Mouse (Mus musculus) neural tube, embryonic 11.5 days (tissue): ENCODE results near the gene Pax1. TPM values are rescaled to one million over a fixed set of nuclear protein-coding genes. Genes with fewer than 3 reads are reported as not detected.
A peak's percentile ranks its signal among the peaks of the same experiment; 100 is the strongest.

ENCODE experiments used
- ATAC-seq: fragments of 200-750 bp; cut with Nextera tagmentation; 2 replicates; pipeline ENCODE4 v1.8.0; 2017; ENCODE audit warnings: moderate number of reproducible peaks, mild to moderate bottlenecking, moderate TSS enrichment, moderate library complexity; ENCODE audit not compliant: insufficient read depth, low FRiP score, low TSS enrichment
- DNase-seq: peaks from one replicate; pipeline ENCODE4 v3.0.0-alpha.2; 2015; ENCODE audit warnings: low spot score
- H3K27ac ChIP-seq: fragments of 300-500 bp; sonication (generic); 2 replicates; pipeline ENCODE4 v1.5.1; 2014; ENCODE audit warnings: low read depth, mild to moderate bottlenecking, low read length
- H3K27me3 ChIP-seq: fragments of 300-500 bp; sonication (generic); 2 replicates; pipeline ENCODE4 v1.6.1; 2014; ENCODE audit warnings: mild to moderate bottlenecking, low read length, mixed read lengths; ENCODE audit not compliant: control insufficient read depth, insufficient read depth
- H3K36me3 ChIP-seq: fragments of 300-500 bp; sonication (generic); 2 replicates; pipeline ENCODE4 v1.6.1; 2014; ENCODE audit warnings: mild to moderate bottlenecking, low read length, moderate library complexity, mixed read lengths; ENCODE audit not compliant: control insufficient read depth, insufficient read depth
- H3K4me1 ChIP-seq: fragments of 300-500 bp; sonication (generic); 2 replicates; pipeline ENCODE4 v1.6.1; 2014; ENCODE audit warnings: low read length, mixed read lengths; ENCODE audit not compliant: control insufficient read depth, insufficient read depth
- H3K4me2 ChIP-seq: fragments of 300-500 bp; sonication (generic); 2 replicates; pipeline ENCODE4 v1.6.1; 2014; ENCODE audit warnings: low read depth, mild to moderate bottlenecking, moderate library complexity
- H3K4me3 ChIP-seq: fragments of 300-500 bp; sonication (generic); 2 replicates; pipeline ENCODE4 v1.5.1; 2014; ENCODE audit warnings: low read depth, low read length
- H3K9ac ChIP-seq: fragments of 300-500 bp; sonication (generic); 2 replicates; pipeline ENCODE4 v1.6.1; 2014; ENCODE audit warnings: mild to moderate bottlenecking, low read length
- H3K9me3 ChIP-seq: fragments of 300-500 bp; sonication (generic); 2 replicates; pipeline ENCODE4 v1.6.1; 2016; ENCODE audit warnings: low read length; ENCODE audit not compliant: control insufficient read depth
- WGBS: fragments of 180-500 bp; shearing (Covaris S2); extraction: QIAGEN DNeasy Blood & Tissue Kit; methylation state at CpG from one replicate; pipeline ENCODE4 v1.1.7; 2014; 5-methylcytosine and 5-hydroxymethylcytosine counted together
- polyA plus RNA-seq: library from polyadenylated mRNA; unstranded; fragments of >200 nt; fragmentation: Nextera tagmentation; extraction: Ambion mirVana; gene quantifications from 2 replicates; pipeline ENCODE4 v1.2.1, GENCODE M21; 2014

Pax1 gene
- polyA plus RNA-seq, 1 experiment from 2014 or later = 17.0 TPM

GRCm38 (mm10) chr2:147367911-147368591, 6.3 kb downstream of the Pax1 start:
- H3K4me2 ChIP-seq = peak overlapping the region; percentile 34
- no peak overlapping the region for H3K9ac ChIP-seq
- 1% methylated on average over 32 of the region's 32 CpGs for WGBS
- H3K27me3 ChIP-seq = peaks cover 90% of the 10 kb centered on the region
- no peaks in the 10 kb centered on the region for H3K4me1 ChIP-seq
- no peak overlapping the region for H3K27ac ChIP-seq
- DNase-seq (peak; percentile 57), ATAC-seq (0 out of 2 replicates have a peak, but pooled peaks have one; percentile 21)
- H3K36me3 ChIP-seq = no peaks in the 10 kb centered on the region
- H3K4me3 ChIP-seq = peak overlapping the region; percentile 10
- no peaks in the 10 kb centered on the region for H3K9me3 ChIP-seq

GRCm38 (mm10) chr2:147369561-147369960, 7.8 kb downstream of the Pax1 start:
- Histone ChIP-seq H3K27me3 (peaks cover 90% of the 10 kb centered on the region), H3K4me1 (no peaks in the 10 kb centered on the region; the same call in 1 of the 2 replicates), H3K4me2 (no peak overlapping the region), H3K9me3 (no peaks in the 10 kb centered on the region), H3K9ac (no peak overlapping the region), H3K4me3 (no peak overlapping the region), H3K36me3 (no peaks in the 10 kb centered on the region), H3K27ac (no peak overlapping the region)
- ATAC-seq (no peak), DNase-seq (no peak)
- WGBS = 2% methylated on average over 9 of the region's 9 CpGs

- WGBS = 14% methylated on average over 5 of the region's 5 CpGs
- Histone ChIP-seq H3K4me3 (no peak overlapping the region), H3K27ac (no peak overlapping the region), H3K27me3 (peaks cover 90% of the 10 kb centered on the region), H3K36me3 (no peaks in the 10 kb centered on the region), H3K4me1 (no peaks in the 10 kb centered on the region; the same call in 1 of the 2 replicates), H3K4me2 (no peak overlapping the region), H3K9me3 (no peaks in the 10 kb centered on the region), H3K9ac (no peak overlapping the region)
- ATAC-seq (no peak), DNase-seq (peak; percentile 15)
Observed at GRCm38 (mm10) chr2:147370091-147370490, 8.4 kb downstream of the Pax1 start.

- H3K4me2 ChIP-seq = no peak overlapping the region
- H3K36me3 ChIP-seq = no peaks in the 10 kb centered on the region
- H3K4me1 ChIP-seq = no peaks in the 10 kb centered on the region; the same call in 1 of the 2 replicates
- no peaks in the 10 kb centered on the region for H3K9me3 ChIP-seq
- no peak overlapping the region for H3K27ac ChIP-seq
- no peak overlapping the region for H3K4me3 ChIP-seq
- H3K9ac ChIP-seq = no peak overlapping the region
- DNase-seq (no peak), ATAC-seq (no peak)
- peaks cover 89% of the 10 kb centered on the region for H3K27me3 ChIP-seq
Observed at GRCm38 (mm10) chr2:147371289-147371688, 9.6 kb downstream of the Pax1 start.

GRCm38 (mm10) chr2:147371840-147372239, 10.1 kb downstream of the Pax1 start:
- no peaks in the 10 kb centered on the region for H3K36me3 ChIP-seq
- no peak overlapping the region for H3K9ac ChIP-seq
- 7% methylated on average over 4 of the region's 4 CpGs for WGBS
- H3K27ac ChIP-seq = no peak overlapping the region
- H3K27me3 ChIP-seq = peaks cover 89% of the 10 kb centered on the region
- no peaks in the 10 kb centered on the region; the same call in 1 of the 2 replicates for H3K4me1 ChIP-seq
- H3K9me3 ChIP-seq = no peaks in the 10 kb centered on the region
- ATAC-seq (no peak), DNase-seq (no peak)
- no peak overlapping the region for H3K4me2 ChIP-seq
- H3K4me3 ChIP-seq = no peak overlapping the region

- Histone ChIP-seq H3K27me3 (peaks cover 89% of the 10 kb centered on the region), H3K4me2 (peak overlapping the region; percentile 30), H3K4me1 (no peaks in the 10 kb centered on the region; the same call in 1 of the 2 replicates), H3K36me3 (no peaks in the 10 kb centered on the region), H3K4me3 (0 out of 2 replicates have a peak overlapping the region, but pooled peaks have one; percentile 0), H3K27ac (no peak overlapping the region), H3K9ac (no peak overlapping the region), H3K9me3 (no peaks in the 10 kb centered on the region)
- ATAC-seq (peak; percentile 31; the same call in 1 of the 2 replicates), DNase-seq (peak; percentile 21)
- 2% methylated on average over 28 of the region's 28 CpGs for WGBS
Observed at GRCm38 (mm10) chr2:147372947-147373666, 11.4 kb downstream of the Pax1 start.

GRCm38 (mm10) chr2:147373667-147374007, 11.9 kb downstream of the Pax1 start:
- Histone ChIP-seq H3K27ac (no peak overlapping the region), H3K4me2 (peak overlapping the region; percentile 30), H3K36me3 (no peaks in the 10 kb centered on the region), H3K9me3 (no peaks in the 10 kb centered on the region), H3K4me1 (no peaks in the 10 kb centered on the region; the same call in 1 of the 2 replicates), H3K4me3 (0 out of 2 replicates have a peak overlapping the region, but pooled peaks have one; percentile 0), H3K9ac (no peak overlapping the region), H3K27me3 (peaks cover 86% of the 10 kb centered on the region)
- under 1% methylated on average over 19 of the region's 19 CpGs for WGBS
- DNase-seq (peak; percentile 38), ATAC-seq (peak; percentile 20; the same call in 1 of the 2 replicates)

- ATAC-seq (no peak), DNase-seq (no peak)
- Histone ChIP-seq H3K4me2 (no peak overlapping the region), H3K4me1 (no peaks in the 10 kb centered on the region; the same call in 1 of the 2 replicates), H3K27ac (no peak overlapping the region), H3K27me3 (peaks cover 86% of the 10 kb centered on the region), H3K36me3 (no peaks in the 10 kb centered on the region), H3K9me3 (no peaks in the 10 kb centered on the region), H3K9ac (no peak overlapping the region), H3K4me3 (no peak overlapping the region)
- WGBS = 3% methylated on average over 4 of the region's 4 CpGs
Observed at GRCm38 (mm10) chr2:147374245-147374644, 12.5 kb downstream of the Pax1 start.
